Mouse (Mus musculus) C2C12 (cell line): ENCODE measurements around the gene Zfp644.
"Not testable (repeated sequence)": the region's sequence is repeated elsewhere in the genome, so short reads cannot be mapped to it uniquely, and the experiment has no call there.

Source experiments
- CTCF ChIP-seq: IDR thresholded peaks from one replicate; pipeline ENCODE4 v1.5.1; 2011; ENCODE audit not compliant: control insufficient read depth, insufficient read depth, insufficient read length
- MAX ChIP-seq: IDR thresholded peaks from one replicate; pipeline ENCODE4 v1.6.1; 2011; ENCODE audit warnings: mild to moderate bottlenecking, control low read depth
- USF1 ChIP-seq: IDR thresholded peaks from one replicate; pipeline ENCODE4 v1.6.1; 2011; ENCODE audit warnings: low read depth, mild to moderate bottlenecking, control low read depth, moderate library complexity

DNA sequence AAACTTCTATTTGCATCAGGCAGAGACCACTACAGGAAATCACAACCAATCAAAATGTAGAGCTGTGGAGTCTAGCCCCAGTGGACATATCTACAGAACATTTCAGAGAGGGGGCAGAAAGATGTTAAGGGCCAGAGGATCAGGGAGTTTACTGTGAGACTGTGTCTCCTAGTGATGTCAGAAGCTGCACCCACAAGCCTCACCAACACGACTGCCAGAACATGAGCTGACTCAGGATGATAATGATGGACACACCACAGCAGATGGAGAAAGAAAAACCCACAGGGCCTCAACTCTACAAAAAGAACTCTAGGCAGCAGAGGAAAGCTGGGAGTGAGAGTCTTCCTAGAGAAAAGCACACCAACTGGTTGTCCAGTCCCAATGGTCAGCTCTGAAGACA lies 18.3 kb downstream of the Zfp644 start:
- TF ChIP-seq CTCF, USF1, MAX: not testable (repeated sequence)
